Mouse (Mus musculus): ENCODE data around the gene Cog4.

Cog4 gene

DNA sequence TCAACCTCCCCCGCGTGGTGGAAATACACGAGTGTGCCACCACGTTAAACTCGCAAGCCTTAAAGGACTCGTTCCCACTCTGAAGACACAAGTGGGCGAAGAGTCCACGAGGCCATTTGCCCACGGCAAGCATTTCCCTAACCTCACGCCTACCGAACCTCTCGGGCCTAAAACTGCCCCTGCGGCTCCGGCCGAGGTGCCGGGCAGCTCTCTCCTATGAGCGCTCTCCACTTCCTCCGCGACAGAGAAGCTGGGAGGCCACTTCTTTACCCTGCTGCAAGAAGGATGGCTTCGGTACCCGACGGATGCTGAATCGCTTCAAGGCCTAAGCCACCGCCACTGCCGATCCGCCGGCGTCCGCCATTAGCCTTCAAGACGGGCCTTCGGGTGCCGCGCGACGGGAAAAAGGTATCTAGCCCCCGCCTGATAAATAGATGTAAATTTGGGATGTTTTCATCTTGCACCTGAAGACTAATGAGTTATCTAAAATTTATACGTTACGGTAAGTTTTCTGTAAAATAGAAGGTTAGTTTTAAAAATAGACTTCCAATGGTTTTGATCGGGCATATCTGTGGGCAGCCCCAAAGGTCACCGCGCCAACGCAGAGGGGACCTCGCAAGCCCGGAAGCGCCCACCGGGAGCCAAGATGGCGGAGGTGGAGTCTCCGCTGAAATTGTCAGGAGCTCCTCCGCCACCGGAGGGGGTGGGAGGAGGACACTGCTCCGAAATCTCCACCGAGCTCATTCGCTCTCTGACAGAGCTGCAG lies at the start of gene Cog4, which contains the start of gene Sf3b3:
TSS of gene Cog4 (plus strand) at position 196 of the 766 bp plus-strand sequence.
TSS of gene Sf3b3 (minus strand) at position 383 of the 766 bp plus-strand sequence.
- DNase-seq: peak; percentile 92

DNA sequence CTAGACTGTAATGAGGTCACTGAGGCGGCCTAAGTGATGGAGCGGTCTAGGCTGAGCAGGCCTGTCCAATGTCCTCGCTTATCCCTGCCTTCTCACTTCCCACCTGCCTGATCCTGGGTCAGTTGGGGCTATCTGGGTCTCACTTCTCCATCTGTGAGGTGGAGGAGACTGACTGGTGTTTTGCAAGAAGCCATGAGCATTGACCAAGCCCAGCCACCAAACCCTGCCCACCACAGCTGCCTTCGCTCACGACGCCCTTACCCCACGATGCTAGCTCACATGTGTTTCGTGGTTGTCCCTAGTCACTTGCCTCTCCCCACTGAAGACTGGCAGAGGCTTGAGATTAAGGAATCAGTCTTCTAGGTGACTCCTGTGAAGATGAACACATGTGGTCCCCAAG lies 49.3 kb upstream of the Cog4 start:
- no peak for DNase-seq

DNA sequence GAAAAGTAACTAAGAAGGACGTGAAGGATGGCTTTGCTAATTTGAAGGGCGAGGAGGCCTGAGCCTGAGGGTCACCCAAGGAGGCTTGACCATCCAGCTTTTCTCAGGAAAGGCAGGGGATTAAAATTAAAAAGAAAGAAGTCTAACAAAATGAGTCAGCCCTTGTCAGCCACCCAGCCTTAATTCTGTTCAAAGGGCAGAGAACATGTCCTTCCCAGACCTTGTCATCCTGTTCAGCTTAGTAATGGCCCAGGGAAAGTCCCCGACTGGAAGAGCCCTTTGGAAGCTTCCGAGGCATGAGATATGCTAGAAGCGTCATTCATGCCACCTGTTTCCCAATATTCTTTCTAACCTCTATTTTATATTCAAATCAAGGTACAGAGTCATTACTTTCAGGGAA lies 43.4 kb upstream of the Cog4 start:
- no peak for DNase-seq

DNA sequence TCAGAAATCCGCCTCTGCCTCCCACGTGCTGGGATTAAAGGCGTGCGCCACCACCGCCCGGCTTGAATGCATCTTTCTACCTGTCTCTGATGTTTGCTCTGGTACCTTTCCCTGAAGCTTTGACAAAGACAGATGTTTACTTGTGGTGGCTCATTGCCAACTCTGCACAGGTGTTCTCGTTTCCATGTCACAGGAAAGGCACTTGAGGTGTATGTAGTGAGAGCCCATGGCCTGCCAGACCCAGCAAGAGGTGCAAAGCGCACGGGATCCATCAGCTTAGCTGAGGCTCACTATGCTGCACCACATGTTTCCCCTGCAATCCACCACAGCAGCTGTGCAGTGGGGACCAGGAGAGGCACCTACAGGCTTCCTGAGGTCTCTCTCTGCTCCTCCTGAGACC lies 42.5 kb upstream of the Cog4 start:
- DNase-seq: no peak

DNA sequence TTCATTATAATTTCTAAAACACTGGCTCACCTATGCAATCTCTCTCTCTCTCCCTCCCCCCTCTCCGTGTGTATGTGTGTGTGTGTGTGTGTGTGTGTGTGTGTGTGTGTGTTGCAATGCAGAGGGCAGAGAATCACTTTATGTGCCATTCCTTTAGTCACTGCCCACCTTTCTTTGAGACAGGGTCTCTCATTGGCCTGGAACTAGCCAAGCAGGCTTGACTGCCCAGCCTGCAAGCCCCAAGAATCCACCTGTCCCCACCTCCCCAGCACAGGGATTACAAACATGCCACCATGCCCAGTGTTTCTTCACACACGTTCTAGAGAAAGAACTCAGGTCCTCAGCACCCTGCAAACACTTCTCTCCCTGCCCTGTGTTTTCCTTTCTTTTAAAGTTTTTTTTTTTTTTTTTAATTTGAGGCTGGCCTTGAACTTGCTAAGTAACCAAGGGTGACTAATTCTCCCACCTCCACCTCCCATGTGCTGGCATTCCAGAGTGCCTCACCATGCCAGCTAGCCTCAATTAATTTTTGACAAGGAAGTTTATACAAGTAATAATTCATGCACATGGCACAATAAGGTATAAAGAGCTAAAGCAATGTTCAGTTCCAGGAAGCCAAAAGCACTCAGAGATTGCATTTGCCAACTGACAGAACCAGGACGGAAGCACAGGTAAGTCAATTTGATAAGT lies 41.4 kb upstream of the Cog4 start:
- DNase-seq: no peak

DNA sequence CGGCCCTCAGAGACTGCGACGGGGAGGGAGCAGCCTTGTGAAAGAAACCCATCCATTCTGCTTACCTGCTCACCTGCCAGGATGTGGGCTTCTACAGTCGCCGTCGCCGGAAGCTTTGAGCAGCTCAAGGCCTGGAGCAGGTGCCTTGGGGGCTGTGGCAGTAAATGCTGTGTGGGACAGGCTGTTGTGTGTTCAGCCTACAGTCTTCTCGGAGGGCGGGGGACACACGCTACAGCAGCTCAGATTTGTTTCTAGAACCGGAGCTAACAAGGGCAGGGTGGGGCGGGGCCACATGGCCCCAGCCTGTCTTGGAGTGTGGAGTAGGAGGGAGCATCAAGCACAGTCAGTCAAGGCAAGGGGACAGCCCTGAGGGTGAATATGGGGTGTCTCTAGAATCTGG lies 40.7 kb upstream of the Cog4 start, which contains the start of gene Il34:
TSS of gene Il34 (minus strand) at position 256 of the 400 bp plus-strand sequence.
- no peak for DNase-seq

DNA sequence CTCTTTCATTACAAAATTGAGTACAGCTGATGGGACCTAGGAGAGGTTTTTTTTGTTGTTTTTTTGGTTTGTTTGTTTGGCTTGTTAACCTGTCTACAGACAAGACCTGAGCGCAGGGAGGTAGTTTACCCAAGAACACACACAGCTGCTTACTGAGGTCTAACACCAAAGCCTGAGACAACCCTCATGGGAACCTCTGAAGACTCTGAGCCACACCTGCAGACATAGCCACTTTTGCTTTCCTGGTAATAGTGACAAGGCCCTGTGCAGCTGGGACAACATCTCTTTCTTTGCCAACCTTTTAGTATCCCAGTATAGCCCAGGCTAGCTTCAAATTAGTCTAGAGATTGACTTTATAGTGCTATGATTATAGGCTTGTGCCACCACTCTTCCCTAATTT lies 40.3 kb upstream of the Cog4 start:
- DNase-seq: no peak

DNA sequence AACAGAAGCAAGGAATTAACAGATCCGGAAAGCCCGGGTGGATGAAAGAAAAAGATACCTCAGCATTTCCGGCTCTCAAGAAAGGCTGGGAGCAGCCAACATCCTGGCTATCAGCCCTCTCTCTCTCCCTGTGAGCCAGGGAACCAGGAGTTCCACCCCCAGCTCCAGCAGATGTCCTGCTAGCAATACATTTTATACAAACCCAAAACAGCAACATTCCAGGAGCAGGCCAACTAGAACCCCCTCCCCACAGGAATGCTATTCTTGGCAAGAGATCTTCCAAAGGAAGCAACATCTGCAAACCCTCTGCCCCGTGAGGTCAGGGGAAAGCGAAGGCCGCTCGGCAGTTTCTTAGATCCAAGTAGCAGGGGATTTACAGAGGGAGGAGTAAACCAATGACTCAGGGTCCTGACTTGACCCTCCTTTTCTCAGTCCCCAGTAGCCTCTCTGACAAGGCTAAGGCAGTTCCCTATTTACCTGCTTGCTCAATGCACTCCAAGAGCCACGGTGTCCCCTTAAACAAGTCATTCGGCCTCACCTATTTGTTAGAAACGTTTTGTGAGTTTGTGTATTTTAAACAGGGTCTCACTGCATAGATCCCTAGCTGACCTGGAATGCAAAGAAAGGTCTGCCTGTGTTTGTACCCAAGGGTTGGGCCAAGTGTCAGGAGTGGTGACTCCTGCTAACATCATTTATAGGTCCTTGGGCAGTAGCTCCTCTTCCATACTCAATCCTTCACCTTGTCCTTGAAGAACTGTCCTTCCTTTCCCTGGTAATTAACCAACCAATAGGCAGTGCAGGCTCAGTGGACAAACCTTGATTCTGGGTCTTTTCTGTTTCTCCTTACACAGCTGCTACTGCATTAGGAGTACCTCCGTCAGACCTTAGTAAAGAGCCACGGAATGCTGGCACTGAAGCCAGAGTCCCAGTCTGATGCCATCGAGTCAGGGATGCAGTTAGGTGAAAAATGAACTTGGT lies 37.6 kb upstream of the Cog4 start:
- no peak for DNase-seq

DNA sequence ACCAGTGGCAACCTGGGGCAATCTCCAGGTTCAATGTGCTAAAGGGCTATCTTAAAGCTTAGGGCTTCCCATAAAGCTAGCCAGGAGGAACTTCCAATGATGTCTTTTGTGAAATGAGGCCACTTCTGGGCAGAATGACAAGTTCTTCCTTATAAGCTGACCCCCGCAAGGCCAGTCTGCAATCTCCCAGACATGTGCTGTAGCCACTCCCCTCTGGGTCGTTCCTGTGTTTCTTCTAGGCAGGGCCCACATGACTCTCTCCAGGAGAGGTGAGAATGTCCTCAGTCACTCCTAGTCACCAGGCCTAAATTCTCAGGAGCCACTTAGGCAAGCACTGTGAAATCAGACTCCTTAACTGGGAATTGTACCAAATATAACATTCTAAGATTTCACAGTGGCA lies 36.6 kb upstream of the Cog4 start:
- no peak for DNase-seq

DNA sequence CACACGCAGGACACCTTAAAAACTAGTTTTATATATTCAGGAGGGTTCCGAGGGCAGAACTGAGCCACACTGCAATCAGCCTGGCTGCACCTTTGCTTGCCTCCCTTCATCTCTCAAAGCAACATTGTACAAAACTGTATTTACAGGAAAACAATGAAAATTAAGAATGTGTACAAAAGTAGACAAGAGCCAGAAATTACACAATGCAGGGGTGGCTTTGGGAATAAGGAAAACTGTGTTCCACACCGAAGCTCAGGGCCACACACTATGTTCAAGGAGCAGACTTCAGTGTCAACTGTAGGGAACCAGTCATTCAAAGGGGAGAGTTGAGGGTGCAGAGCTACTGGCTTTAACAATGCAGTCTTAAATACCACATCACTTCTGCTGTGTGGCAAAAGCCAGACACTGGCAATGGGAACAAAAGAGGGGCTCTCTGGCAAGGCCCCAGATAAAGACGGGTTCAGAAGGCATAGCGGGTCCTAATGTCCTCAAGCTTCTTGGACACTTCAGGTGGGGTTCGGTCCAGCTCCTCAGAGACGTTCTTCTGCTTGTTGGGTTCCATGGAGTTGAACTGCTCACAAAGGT lies 35.8 kb upstream of the Cog4 start:
- DNase-seq: no peak

DNA sequence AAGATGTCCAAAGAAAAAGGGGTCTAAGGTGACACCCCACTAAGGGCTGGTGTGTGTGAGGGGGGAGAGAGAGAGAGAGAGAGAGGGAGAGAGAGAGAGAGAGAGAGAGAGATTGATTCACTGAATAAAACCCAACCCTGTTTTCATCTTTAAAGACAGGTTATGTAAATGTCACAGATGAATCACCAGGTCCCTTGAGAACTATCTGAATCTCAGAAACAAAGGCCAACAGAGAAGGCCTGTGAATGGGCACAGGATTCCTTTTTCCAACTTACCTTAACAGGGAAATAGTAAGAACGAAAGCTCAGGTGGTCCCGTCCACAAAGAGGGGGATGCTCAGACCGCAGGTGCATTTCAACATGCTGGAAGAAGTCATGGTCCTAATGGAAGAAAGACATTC lies 35.3 kb upstream of the Cog4 start:
- no peak for DNase-seq

DNA sequence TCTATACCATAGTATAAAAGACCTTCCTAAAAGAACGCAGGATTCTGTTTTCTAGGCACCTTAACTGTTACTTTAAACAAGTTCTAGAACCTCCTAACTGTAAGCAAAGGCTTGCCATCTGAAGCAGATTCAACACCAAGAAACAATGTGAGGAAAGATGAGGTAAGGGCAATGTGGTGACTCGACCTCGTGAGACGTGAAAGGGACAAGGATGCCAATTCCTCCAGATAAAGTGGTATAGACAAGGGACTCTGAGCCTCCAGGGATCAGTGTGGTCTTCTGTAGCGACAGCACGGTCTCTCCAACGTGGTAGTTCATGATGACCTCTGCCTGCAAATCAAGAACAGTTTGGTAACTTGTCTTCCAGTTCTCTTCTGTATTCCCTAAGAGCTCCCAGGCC lies 34.6 kb upstream of the Cog4 start:
- no peak for DNase-seq

DNA sequence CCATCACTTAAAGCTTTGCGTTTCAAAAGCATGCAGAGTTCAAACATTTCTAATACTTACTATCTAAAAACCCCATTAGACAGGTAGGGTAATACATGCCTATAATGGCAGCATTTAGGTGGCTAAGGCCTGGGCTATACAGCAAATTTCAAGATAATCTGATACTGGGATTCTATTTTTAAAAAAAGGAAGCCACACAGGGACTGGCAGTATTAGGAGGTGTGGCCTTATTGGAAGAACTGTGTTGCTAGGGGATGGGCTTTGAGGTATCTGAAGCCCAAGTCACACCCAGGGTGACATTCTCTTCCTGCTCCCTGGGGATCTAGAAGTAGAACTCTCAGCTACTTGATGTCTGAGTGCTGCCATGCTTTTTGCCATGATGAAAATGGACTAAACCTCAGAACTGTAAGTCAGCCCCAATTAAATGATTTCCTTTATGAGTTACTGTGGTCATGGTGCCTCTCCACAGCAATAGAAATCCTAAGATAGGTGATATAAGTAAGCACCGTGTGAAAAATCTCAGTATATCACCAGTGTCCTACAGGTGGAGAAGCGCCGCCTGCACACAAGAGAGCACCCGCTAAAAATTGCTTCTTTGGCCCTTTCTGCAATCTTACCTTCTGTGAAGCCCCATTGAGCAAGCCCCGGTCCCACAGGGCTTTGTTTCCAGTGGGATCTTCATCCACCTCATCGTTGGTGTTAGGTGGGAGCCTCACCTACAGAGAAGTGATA lies 33.9 kb upstream of the Cog4 start:
- DNase-seq: no peak

DNA sequence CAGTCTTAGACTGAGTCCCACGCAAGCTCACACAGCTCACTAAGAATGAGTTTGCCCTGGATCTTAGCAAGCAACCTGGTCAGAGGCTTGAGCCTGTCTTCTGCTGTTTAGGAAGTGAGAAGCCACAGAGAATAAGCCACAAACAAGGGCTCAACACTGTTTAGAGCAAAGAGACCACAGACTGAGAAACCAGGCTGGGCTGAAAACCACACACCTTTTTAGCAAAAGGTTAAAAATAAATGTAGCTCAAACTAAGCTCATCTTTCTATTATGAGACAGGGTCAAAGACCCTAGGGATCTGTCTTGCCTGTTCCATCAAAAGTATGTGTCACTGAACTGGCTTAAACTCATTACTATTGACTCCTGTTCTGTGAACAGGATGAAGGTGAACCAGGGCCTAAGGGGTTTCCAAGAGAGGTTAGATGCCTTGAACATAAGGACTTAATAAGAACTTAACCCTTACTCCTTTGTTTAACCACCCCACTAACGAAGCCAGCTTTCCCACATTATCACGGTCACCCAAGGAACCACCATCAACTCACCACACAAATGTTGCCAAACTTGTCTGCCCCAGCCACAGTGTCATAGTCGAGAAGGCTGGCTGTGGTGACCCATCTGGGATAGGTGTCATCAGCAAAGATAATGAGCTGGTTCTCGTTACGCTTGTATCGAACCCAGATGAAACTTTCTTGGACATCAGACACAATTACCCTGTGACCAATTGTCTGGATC lies 33.2 kb upstream of the Cog4 start:
- no peak for DNase-seq

DNA sequence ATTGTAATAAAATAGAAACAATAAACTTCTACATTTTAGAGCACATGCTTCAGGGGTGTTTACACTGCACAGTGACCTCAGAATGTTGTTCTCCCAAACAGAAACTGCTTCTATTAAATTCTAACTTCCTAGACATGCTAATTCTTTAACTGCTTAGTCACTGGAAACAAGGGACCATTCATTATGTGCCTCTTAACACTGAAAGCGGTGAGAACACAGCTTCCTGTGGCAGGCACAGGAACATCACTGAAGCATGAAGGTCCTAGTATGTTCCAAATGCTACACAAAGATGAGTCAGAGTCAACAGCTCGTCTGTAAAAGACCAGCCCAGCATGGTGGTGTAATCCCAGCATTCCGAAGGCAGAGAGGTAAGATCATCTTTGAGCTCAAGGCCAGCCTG lies 31.1 kb upstream of the Cog4 start:
- DNase-seq: no peak

DNA sequence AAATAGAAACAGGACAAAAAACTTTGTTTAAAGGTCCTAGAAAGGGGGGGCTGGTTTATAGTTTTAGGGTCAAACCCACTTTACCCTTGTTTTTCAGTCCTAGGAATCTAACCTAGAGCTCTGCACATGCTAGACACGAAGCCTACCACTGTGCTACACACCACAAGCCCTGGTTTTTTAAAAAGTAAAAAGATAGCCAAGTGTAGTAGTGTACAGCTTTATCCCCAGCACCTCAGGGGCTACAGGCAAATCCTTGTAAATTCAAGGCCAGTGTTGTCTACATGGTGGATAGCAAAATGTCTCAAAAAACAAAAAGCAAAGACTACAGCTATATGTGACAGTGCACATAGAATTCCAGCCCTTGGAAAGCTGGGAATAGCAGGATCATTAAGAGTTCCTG lies 29.4 kb upstream of the Cog4 start:
- no peak for DNase-seq

DNA sequence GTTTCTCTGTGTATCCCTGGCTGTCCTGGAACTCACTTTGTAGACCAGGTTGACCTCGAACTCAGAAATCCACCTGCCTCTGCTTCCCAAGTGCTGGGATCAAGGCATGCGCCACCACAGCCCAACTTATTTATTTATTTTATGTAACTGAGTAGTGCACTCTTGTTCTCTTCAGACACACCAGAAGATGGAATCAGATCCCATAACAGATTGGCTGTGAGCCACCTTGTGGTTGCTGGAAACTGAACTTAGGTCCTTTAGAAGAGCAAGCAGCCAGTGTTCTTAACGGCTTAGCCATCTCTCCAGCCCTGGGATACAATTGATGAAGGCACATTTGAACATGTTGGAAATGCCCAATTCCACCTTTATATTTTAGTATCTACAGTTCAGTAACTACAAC lies 27.8 kb upstream of the Cog4 start:
- DNase-seq: no peak

DNA sequence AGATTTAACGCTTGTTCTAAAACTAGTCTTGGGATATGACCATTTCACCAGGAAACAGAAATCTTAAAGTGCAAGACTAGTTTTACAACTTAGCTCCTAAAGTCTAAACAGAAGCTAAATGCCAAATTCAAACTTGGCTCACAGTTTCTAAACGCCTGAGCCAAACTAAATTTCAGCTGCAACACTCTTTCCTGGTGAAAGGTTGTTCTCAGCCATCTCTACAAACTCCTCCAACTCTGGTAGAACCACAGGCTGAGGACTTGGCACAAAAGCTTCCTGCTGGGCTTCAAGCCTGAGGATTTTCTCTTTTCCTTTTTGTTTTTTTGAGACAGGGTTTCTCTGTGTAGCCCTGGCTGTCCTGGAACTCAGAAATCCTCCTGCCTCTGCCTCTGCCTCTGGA lies 26.1 kb upstream of the Cog4 start:
- no peak for DNase-seq

DNA sequence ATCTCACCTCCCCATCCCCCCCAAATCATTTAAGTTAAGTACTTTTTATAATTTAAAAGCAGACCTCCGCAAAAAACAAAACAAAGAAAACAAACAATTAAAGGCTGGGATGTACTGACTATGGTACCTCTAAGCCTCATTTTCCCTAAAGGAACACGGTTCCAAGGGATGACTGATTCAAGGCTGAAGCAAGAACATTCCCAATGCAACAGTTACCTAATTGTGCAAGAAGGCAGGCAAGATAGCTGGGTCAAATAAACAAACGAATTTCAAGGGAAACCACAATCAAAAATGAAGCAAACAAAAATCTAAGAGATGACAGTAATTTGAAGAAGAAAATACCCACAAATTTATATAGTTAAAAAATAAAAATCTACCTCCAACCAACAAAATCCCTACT lies 24.4 kb upstream of the Cog4 start:
- DNase-seq: no peak

DNA sequence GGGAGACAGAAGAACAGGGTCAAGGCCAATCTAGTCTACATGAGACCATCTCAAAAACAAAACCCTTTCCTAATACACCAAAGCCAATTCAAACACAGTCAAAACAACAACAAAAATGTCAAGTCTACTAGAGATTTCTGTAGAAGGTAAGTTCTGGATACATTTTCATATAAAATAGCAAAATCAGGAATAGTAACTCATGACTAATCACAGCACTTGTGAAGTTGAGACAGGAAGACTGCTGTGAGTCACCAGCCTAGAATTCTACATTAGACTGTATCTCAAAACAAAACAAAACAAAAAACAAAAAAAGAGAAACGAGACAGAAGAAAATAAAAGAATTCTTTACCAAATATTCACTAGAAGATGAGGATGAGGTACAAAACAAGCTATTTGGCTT lies 21.5 kb upstream of the Cog4 start:
- DNase-seq: no peak

DNA sequence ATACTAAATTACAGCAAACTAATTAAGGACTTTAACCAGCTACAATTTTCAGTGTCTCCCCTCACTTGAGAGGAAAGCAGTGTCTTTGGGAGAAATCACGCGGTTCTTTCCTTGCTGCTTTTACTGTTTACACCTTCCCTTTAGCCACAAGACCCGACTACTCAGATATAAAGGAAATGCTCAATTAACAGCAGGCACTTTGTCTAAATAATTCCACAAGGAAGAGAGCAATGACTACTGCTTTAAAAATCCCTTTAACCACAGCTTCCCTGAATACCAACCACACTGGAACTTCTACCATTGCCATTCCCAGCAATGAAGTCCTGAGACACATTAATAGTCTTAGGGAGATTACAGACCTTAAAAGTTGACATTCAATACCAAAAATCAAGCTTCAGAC lies 17.9 kb upstream of the Cog4 start:
- DNase-seq: no peak

DNA sequence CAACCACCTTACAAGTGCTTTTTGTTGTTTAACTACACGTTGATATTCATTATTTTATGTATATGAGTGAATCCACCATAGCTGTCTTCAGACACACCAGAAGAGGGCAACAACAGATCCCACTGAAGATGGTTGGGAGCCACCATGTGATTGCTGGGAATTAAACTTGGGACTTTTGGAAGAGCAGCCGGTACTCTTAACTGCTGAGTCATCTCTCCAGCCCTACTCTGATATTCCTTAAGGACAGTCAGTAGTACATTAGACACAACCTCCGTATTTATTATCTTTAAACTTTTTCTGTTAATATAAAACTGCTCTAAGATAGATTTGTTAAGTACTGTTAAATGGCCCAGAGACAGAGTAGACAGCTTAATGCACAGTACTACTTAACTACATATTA lies 14.4 kb upstream of the Cog4 start:
- DNase-seq: no peak

Measured in cerebellum, adult 9-10 months (tissue).